Mouse (Mus musculus) cerebellum, adult 8-10 months (tissue): ENCODE results near the gene 9430097D07Rik.

Source experiments
- DNase-seq: peaks from one replicate; pipeline ENCODE4 v3.0.0; 2022

9430097D07Rik gene

GRCm38 (mm10) chr2:32596725-32597124 is 21.2 kb upstream of the 9430097D07Rik start:
- peak; percentile 90 for DNase-seq

GRCm38 (mm10) chr2:32591249-32591648 is 15.8 kb upstream of the 9430097D07Rik start:
- DNase-seq = peak; percentile 39

DNA sequence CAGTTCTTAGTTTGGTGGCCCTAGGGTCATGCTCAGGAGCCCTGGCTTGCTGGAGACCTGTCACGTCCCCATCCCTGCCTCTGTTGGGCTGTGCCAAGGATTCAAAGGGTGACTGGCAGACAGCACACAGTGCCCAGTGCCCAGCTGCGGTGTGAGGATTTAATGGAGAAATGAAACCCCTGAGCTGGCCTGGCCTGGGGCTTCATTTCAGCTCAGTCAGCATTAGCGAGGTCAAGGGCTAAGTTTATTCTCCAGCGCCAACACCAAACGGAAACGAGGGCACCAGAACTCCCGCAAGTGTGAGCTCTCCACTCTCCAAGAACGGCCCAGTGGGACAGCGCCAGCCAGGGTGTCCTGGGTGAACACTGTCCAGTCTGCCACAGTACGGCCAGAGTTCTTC is 14.7 kb upstream of the 9430097D07Rik start:
- DNase-seq = no peak

- DNase-seq = peak; percentile 87
These were observed 13.8 kb upstream of the 9430097D07Rik start for GRCm38 (mm10) chr2:32589213-32589795.

- DNase-seq = no peak
These were observed 12.3 kb upstream of the 9430097D07Rik start for GRCm38 (mm10) chr2:32587731-32588321.

- DNase-seq = peak; percentile 88
These were observed 11.4 kb upstream of the 9430097D07Rik start, which contains the start of gene St6galnac4 for GRCm38 (mm10) chr2:32586871-32587351. St6galnac4 (plus strand) TSS chr2:32587095.

- DNase-seq = no peak
These were observed 9.7 kb upstream of the 9430097D07Rik start for GRCm38 (mm10) chr2:32585149-32585714.

DNA sequence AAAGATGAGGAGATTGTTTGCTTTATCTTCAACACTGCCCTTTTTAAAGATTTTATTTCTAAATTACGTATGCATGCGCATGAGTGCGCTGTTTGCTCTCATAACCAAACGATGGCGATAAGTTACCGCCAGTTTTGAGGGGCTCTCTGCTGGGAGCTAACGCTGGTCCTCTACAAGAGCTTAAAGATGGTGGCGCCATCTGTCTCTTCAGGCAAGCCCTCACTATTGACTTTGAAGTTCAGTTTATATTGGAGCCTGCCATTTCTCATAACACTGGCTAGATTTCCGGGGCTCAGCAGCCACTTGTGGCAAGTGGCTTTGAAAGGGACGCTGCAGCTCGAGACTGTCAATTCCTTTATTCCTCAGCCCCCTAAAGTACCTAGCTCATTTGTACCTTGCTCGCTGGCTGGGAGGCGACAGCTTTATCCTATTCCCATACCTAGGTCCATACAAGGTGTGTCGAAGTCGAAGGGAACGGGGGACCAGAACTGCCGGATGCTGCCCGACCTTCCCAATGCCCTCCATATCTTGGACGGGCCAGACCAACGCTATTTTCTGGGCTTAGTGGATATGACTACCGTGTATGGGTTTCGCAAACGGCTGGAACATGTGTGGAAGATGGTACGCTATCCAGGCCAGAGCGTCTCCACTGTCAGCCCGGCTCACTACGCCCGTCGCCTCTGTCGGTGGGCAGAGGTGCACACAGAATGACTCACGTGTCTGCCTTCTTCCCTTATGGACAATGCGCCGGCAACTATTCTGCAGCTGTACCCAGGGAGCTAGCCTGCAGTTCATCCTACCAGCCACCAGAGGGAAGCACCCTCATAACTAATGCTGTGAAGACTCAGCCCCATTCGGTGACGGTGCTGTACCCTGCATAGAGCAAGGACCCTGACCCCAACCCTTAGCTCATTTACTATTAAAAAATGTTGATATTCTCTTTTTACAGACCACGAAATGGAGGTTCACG is 7.6 kb upstream of the 9430097D07Rik start:
- peak; percentile 88 for DNase-seq

GRCm38 (mm10) chr2:32581450-32582095 is 6.1 kb upstream of the 9430097D07Rik start:
- peak; percentile 77 for DNase-seq

GRCm38 (mm10) chr2:32578146-32579046 is 2.9 kb upstream of the 9430097D07Rik start:
- DNase-seq = peak; percentile 47

DNA sequence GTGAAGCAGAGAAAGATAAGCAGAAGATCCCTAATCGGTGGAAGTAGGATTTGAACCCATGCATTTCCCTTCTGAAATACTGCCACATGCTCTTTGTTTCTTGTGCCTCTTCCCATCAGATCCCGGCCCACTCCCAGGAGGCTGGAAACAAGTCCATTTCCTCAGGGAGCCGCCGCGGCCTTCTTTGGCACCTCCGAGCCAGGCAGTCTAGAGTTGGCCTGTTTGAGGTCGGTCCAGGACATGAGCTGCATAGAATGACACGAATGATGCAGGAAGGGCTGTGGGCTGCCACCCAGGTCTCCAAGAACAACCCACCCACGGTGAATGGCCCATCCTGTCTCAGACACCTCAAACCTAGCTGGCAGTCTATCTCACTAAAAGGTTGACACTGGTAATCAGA is 1.0 kb upstream of the 9430097D07Rik start:
- DNase-seq = peak; percentile 27

DNA sequence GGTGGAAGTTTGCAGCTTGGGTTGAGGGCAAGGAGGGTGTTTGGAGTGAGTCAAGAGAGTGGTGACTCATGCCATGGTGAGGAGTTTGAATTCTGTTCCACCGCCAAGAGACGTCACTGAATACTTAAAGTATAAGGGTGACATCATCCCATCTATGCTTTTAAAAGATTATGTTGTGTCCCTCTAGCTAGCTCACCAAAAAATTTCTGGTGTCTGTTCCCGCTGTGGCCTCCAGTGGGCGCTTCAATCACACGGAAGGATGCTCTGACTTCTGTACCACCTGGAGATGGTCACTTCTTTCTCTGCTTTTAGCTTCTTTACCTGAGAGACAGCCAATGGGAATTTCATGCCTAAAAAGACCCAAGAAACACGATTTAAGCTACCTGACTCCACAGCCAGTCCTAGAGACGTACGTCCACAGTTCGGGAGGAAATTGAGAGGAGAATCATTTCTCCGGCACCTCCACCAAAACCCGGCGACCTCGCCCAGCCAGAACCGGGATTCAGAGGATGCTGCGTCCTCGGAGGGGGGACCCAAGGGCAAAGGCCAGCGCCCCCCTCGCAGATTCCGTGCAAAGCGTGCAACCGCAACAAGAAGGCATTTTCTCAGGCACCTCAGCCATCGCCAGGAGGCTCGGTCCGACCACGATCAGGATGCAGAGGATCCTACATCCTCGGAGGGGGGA is 441 bp downstream of the 9430097D07Rik start:
- peak; percentile 79 for DNase-seq

- no peak for DNase-seq
These were observed 987 bp downstream of the 9430097D07Rik start, which contains the start of gene Pip5kl1 for GRCm38 (mm10) chr2:32574497-32574896. Pip5kl1 (plus strand) TSS chr2:32574797.

DNA sequence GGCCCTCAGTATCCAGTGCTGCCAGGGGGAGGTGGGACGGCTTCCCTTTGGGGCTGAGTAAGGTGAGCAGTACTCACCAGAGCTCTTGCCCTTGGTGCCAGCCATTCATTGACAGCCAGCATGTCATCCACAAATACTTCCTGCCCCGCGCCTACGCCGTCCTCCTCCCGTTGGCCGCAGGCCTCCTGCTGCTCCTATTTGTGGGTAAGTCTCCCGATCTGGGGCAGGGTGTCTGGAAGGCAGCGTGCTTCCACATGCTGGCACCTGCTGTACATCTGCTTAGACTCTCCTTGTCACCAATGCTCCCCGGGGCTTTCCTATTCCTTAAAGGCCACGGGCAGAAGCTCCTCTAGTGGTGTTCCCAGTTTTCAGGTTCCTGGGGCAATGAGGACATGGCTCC is 3.3 kb downstream of the 9430097D07Rik start:
- no peak for DNase-seq

GRCm38 (mm10) chr2:32570698-32571494 is 4.6 kb downstream of the 9430097D07Rik start, which contains the start of gene Dpm2:
Dpm2 (plus strand) TSS chr2:32570858.
- peak; percentile 88 for DNase-seq

DNA sequence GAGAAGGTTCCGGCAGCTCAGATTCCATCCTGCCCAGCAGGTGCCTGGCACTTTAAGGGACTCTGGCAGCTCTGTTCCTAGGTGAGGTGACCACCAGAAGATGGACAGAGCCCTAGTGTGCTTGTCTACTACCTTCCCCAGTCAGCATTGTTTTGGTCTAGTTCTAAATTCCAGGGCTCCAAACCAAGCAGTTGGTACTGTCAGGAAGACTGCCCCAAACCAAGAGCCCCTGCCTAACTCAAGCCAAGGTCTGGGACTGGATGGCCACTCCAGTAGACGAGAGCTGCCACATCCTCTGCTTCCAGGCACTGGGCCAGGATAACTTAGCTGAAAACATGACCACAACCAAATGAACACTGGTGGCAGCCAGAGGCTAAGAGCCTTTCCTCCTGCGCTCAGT is 6.5 kb downstream of the 9430097D07Rik start:
- DNase-seq = no peak

DNA sequence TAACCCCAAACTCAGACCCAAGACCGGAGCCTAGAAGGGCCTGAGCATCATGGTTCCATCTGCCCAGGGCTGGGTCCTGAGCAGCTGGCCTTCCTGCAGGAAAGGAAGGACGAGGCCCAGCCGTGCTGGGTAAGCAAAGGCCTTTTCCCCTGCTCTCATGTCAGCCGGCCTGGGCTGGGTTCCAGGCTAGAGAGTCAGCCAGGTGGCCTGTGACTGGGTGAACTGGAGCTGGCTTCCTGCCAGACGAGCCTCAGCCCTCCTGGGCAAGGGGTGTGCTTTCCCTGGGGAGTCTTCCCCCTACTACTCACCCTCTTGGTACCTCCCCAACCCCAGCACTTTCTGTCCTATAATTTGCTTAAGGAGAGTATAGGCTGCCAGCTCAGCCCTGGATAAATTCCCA is 7.3 kb downstream of the 9430097D07Rik start:
- DNase-seq = no peak

- DNase-seq = peak; percentile 72
These were observed 8.9 kb downstream of the 9430097D07Rik start for GRCm38 (mm10) chr2:32566536-32567063.

GRCm38 (mm10) chr2:32559570-32559969 is 15.9 kb downstream of the 9430097D07Rik start:
- DNase-seq = no peak
